Mouse (Mus musculus): ENCODE results near the gene 4930558K02Rik.

The 4930558K02Rik gene

GRCm38 (mm10) chr1:161900129-161900528 lies 79.3 kb downstream of the 4930558K02Rik start:
- peak; percentile 60 for DNase-seq (ENCODE audit: low read depth, low spot score)

DNA sequence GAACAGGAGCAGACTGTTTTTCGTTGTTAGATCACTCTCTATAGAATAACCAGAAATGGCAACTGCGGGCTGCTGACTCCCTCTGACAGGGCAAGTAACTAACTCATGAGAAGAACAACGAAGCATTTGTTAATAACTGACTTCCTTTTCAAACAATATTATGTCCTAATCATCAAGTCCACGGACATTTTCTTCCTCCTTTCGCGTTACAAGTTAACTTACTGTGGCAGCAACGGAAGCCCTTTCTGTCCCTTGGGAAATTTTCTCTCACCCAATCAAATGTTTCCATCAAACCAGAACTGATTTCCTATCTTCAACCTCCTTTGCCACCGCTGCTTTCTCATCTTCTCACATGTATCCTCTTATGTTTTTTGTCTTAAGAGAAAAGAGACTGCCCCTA lies 82.2 kb downstream of the 4930558K02Rik start:
- no peak for DNase-seq (ENCODE audit: low read depth, low spot score)

DNA sequence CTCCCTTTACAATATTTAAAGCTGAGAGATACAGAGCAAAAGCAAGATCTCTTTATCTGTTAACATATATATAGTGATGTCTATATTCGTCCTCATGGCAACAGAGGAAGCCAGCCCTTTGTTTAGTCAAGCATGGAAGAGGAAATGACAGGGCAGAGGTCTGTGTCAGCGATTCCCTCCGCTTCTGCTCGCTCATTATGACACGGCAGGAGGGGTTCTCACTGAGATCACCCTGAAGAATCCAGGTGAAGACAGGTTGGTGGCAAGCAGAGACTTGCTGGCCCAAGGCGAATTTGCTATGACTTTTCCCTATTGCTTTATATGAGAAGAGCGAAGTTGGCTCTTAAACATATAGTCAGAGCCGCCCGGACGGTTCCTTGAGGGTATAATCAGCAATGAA lies 83.3 kb downstream of the 4930558K02Rik start:
- DNase-seq (ENCODE audit: low read depth, low spot score), result peak; percentile 62

GRCm38 (mm10) chr1:161895014-161895413 lies 84.4 kb downstream of the 4930558K02Rik start:
- DNase-seq (ENCODE audit: low read depth, low spot score), result no peak

DNA sequence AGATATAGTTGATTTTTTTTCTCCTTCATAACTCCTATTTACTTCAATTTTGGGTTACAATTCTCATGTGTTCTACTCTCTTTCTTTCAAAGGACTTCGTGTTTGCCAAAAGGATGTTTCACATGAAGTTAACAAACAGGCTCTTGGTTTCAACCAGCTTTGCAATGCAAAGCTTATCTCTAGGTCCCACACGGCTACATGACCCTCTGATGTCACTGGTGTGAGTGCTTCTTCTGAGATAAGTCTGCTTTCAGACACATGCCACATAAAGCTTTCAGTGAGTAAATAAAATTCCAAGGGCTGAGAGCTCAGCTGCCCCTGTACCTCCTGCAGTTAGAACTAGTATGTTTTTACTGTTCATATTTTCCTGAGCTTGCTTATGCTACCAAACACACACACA lies 84.9 kb downstream of the 4930558K02Rik start:
- no peak for DNase-seq (ENCODE audit: low read depth, low spot score)

- DNase-seq (ENCODE audit: low read depth, low spot score), result no peak
Measured at GRCm38 (mm10) chr1:161894126-161894525, 85.3 kb downstream of the 4930558K02Rik start.

Data from A20 (cell line).